Mouse (Mus musculus) forebrain, embryonic 12.5 days (tissue): Measurements from ENCODE around the gene Ammecr1. TPM values are rescaled to one million over a fixed set of nuclear protein-coding genes. Genes with fewer than 3 reads are reported as not detected.

Experiments used
- ATAC-seq: fragments of 200-750 bp; cut with Nextera tagmentation; 2 replicates; pipeline ENCODE4 v1.8.0; 2017; ENCODE audit warnings: moderate TSS enrichment; ENCODE audit not compliant: low FRiP score
- H3K27ac ChIP-seq: fragments of 300-500 bp; sonication (generic); 2 replicates; pipeline ENCODE4 v1.5.1; 2016; ENCODE audit warnings: mild to moderate bottlenecking
- H3K27me3 ChIP-seq: fragments of 300-500 bp; sonication (generic); 2 replicates; pipeline ENCODE4 v1.6.1; 2016; ENCODE audit warnings: mild to moderate bottlenecking
- H3K36me3 ChIP-seq: fragments of 300-500 bp; sonication (generic); replicated peaks from 2 replicates; pipeline ENCODE4 v1.6.1; 2016; ENCODE audit warnings: mild to moderate bottlenecking
- H3K4me1 ChIP-seq: fragments of 300-500 bp; sonication (generic); 2 replicates; pipeline ENCODE4 v1.6.1; 2016
- H3K4me2 ChIP-seq: fragments of 300-500 bp; sonication (generic); 2 replicates; pipeline ENCODE4 v1.6.1; 2016; ENCODE audit warnings: mild to moderate bottlenecking, moderate library complexity
- H3K4me3 ChIP-seq: fragments of 300-500 bp; sonication (generic); replicated peaks from 2 replicates; pipeline ENCODE4 v1.5.1; 2016; ENCODE audit warnings: mild to moderate bottlenecking
- H3K9ac ChIP-seq: fragments of 300-500 bp; sonication (generic); 2 replicates; pipeline ENCODE4 v1.6.1; 2016; ENCODE audit warnings: mild to moderate bottlenecking
- H3K9me3 ChIP-seq: fragments of 300-500 bp; sonication (generic); 2 replicates; pipeline ENCODE4 v1.6.1; 2016
- WGBS: fragments of 180-500 bp; shearing (Covaris S2); methylation state at CpG from one replicate; pipeline ENCODE4 v1.1.7; 2016; 5-methylcytosine and 5-hydroxymethylcytosine counted together
- microRNA-seq: library from miRNA; unstranded; fragments of <30 nt; microRNA quantifications from one replicate; pipeline ENCODE4, GENCODE M21; 2017
- polyA plus RNA-seq: library from polyadenylated mRNA; unstranded; fragments of >200 nt; fragmentation: Nextera tagmentation; extraction: Ambion mirVana; gene quantifications from 2 replicates; pipeline ENCODE4 v1.2.1, GENCODE M21; 2016

Gene Ammecr1
- polyA plus RNA-seq, 1 experiment from 2014 or later: 11.3 TPM

- H3K4me3 ChIP-seq: no peak overlapping the region
- H3K4me2 ChIP-seq: no peak overlapping the region
- no peak overlapping the region for H3K27ac ChIP-seq
- no peaks in the 10 kb centered on the region for H3K9me3 ChIP-seq
- no peaks in the 10 kb centered on the region for H3K36me3 ChIP-seq
- no peak for ATAC-seq
- no peak overlapping the region for H3K9ac ChIP-seq
- 90% methylated on average over 6 of the region's 6 CpGs for WGBS
- H3K4me1 ChIP-seq: no peaks in the 10 kb centered on the region
- H3K27me3 ChIP-seq: peaks cover 5% of the 10 kb centered on the region; the same call in 1 of the 2 replicates
These were observed 145.3 kb downstream of the Ammecr1 start for GRCm38 (mm10) chrX:142821239-142821638.

GRCm38 (mm10) chrX:142818057-142818682 lies 148.4 kb downstream of the Ammecr1 start:
- H3K27me3 ChIP-seq: peaks cover 1% of the 10 kb centered on the region; the same call in 1 of the 2 replicates
- WGBS: 43% methylated on average over 10 of the region's 10 CpGs
- no peak overlapping the region for H3K27ac ChIP-seq
- H3K4me1 ChIP-seq: no peaks in the 10 kb centered on the region
- H3K36me3 ChIP-seq: no peaks in the 10 kb centered on the region
- H3K9me3 ChIP-seq: no peaks in the 10 kb centered on the region
- H3K4me3 ChIP-seq: no peak overlapping the region
- ATAC-seq: no peak
- H3K9ac ChIP-seq: no peak overlapping the region
- H3K4me2 ChIP-seq: no peak overlapping the region

DNA sequence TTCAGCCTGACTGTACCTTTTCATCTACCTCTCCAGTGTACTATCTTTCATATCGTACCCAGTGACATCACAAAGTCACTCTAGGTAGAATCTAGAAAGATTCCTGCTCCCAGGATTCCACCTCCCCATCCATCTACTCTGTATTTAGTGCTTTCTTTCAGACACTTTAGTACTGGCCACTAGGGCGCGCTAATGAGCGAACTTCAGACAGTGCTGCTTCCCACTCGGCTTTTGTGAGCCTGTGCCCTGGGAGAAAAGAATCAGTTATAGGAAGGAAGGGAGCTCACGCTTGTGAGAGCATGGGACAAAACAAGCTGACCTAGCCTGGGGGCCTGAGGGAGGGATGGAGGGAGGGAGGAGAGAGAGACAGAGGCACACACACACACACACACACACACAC lies 153.4 kb downstream of the Ammecr1 start:
- Histone ChIP-seq H3K27me3 (no peaks in the 10 kb centered on the region), H3K9me3 (no peaks in the 10 kb centered on the region), H3K36me3 (no peaks in the 10 kb centered on the region), H3K4me3 (no peak overlapping the region), H3K4me2 (no peak overlapping the region), H3K9ac (no peak overlapping the region), H3K4me1 (no peaks in the 10 kb centered on the region), H3K27ac (no peak overlapping the region)
- no peak for ATAC-seq
- WGBS: 10% methylated on average over 6 of the region's 6 CpGs

DNA sequence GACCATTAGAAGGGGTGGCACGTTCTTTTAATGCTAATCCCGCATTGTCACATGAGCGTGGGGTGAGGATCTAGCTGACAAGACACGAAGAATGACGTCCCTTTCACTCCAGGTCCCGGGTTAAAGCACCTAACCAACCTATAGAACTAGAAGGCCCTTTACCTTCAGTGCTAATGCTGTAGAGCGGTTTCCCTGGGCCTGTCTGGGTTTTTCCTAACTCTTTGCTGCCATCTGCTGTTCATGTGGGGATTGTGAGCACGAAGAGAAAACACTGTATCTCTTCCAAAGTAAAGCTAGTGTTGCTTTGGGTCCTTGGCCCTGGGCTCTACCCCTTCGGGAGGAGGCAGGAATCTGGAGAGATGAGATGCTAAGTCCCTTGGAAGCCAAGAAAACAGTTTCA lies 158.1 kb downstream of the Ammecr1 start:
- Histone ChIP-seq H3K4me1 (no peaks in the 10 kb centered on the region), H3K4me3 (no peak overlapping the region), H3K27me3 (0 out of 2 replicates have a peak, but pooled peaks cover 9% of the 10 kb centered on the region), H3K9ac (no peak overlapping the region), H3K9me3 (no peaks in the 10 kb centered on the region), H3K4me2 (no peak overlapping the region), H3K36me3 (no peaks in the 10 kb centered on the region), H3K27ac (no peak overlapping the region)
- WGBS: 52% methylated on average over 9 of the region's 9 CpGs
- ATAC-seq: peak; percentile 58; the same call in 1 of the 2 replicates

DNA sequence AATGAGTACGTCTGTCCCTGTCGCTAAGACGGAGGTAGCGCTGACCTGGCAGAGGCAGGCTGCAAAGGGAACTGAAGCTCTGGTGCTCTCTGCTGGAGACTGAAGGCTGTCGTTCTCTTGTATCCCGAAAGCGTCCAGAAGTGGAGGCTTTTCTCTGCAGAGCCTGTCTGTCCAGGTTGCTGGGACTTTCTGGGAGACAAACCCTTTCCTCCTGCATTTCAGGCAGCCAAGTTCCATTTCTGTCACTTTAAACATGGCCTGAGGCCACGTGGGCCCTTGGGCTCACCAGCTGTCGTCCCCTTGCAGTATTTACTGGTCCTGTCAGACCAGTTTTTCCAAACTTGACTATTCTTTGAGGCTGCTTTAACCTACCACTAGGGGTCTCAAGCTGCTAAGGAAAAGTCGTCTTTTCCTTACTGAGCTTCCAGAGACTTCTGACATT lies 159.9 kb downstream of the Ammecr1 start:
- no peak overlapping the region for H3K27ac ChIP-seq
- no peak for ATAC-seq
- no peaks in the 10 kb centered on the region for H3K4me1 ChIP-seq
- no peak overlapping the region for H3K9ac ChIP-seq
- H3K9me3 ChIP-seq: no peaks in the 10 kb centered on the region
- no peaks in the 10 kb centered on the region for H3K36me3 ChIP-seq
- H3K4me2 ChIP-seq: no peak overlapping the region
- H3K27me3 ChIP-seq: peaks cover 12% of the 10 kb centered on the region; the same call in 1 of the 2 replicates
- no peak overlapping the region for H3K4me3 ChIP-seq
- WGBS: 47% methylated on average over 10 of the region's 10 CpGs

DNA sequence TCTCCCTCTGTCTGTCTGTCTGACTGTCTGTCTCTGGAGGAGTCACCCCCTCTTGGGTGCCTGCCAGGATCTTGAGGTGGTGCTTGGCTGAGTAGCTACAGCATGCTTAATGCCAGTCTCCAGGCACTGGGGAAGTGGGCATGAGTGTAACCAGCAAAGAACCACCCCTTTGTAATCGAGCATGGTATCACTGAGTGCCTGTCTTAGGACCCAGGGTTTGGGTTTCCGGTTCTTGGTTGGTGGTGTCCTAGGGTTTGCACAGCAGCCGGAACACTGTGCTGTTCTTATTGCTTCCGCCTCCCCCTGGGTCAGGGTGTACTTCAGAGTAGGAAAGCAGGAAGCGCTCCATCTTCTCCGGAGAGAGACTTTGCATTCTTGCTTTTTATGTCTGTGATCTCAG lies 160.4 kb downstream of the Ammecr1 start:
- Histone ChIP-seq H3K4me1 (no peaks in the 10 kb centered on the region), H3K4me3 (no peak overlapping the region), H3K9me3 (no peaks in the 10 kb centered on the region), H3K27me3 (peaks cover 12% of the 10 kb centered on the region; the same call in 1 of the 2 replicates), H3K27ac (no peak overlapping the region), H3K9ac (no peak overlapping the region), H3K4me2 (no peak overlapping the region), H3K36me3 (no peaks in the 10 kb centered on the region)
- 84% methylated on average over 6 of the region's 6 CpGs for WGBS
- ATAC-seq: no peak

GRCm38 (mm10) chrX:142804596-142804995 lies 161.9 kb downstream of the Ammecr1 start:
- WGBS: 90% methylated on average over 3 of the region's 3 CpGs
- no peaks in the 10 kb centered on the region for H3K9me3 ChIP-seq
- no peak overlapping the region for H3K27ac ChIP-seq
- H3K4me1 ChIP-seq: no peaks in the 10 kb centered on the region
- no peak overlapping the region for H3K4me2 ChIP-seq
- no peaks in the 10 kb centered on the region for H3K36me3 ChIP-seq
- no peak overlapping the region for H3K4me3 ChIP-seq
- no peak for ATAC-seq
- H3K9ac ChIP-seq: no peak overlapping the region
- H3K27me3 ChIP-seq: peaks cover 12% of the 10 kb centered on the region; the same call in 1 of the 2 replicates

Small RNA genes within 50 kb of the gene (microRNA-seq; reads per million reads assigned to microRNA genes)
- gene Gm44351: not detected

Other genes with a start within 250 kb of the Ammecr1 start
- 0.23 and 0.41 TPM in 2 replicates for gene Rtl9, start 132.9 kb upstream of the Ammecr1 start, polyA plus RNA-seq